Mouse (Mus musculus): ENCODE data around the gene Opcml.

Opcml gene

GRCm38 (mm10) chr9:28012664-28013063 is 222.1 kb downstream of the Opcml start:
- DNase-seq: no peak

DNA sequence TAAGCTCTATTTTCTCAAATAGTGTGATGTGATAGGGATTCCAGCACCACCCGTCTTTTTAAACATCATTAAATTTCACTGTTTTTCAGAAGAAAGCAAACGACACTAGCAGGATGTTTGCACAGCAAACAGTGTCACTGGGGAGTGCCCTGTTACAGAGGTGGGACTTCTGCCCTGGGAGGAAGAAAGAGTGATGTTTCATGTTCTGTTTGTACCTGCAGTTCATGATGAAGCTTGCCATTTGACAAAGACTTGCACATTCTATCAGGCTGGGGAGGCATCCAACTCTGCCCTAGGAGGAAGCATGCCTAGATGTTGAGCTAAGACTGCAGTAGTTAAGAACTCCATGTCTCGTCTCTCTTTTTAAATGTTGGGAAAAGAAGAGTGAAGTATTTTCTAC is 222.6 kb downstream of the Opcml start:
- DNase-seq: no peak

GRCm38 (mm10) chr9:28028156-28028555 is 237.6 kb downstream of the Opcml start:
- no peak for DNase-seq

- no peak for DNase-seq
Measured at GRCm38 (mm10) chr9:28028788-28029393, 238.3 kb downstream of the Opcml start.

GRCm38 (mm10) chr9:28049157-28049556 is 258.6 kb downstream of the Opcml start:
- DNase-seq: no peak

DNA sequence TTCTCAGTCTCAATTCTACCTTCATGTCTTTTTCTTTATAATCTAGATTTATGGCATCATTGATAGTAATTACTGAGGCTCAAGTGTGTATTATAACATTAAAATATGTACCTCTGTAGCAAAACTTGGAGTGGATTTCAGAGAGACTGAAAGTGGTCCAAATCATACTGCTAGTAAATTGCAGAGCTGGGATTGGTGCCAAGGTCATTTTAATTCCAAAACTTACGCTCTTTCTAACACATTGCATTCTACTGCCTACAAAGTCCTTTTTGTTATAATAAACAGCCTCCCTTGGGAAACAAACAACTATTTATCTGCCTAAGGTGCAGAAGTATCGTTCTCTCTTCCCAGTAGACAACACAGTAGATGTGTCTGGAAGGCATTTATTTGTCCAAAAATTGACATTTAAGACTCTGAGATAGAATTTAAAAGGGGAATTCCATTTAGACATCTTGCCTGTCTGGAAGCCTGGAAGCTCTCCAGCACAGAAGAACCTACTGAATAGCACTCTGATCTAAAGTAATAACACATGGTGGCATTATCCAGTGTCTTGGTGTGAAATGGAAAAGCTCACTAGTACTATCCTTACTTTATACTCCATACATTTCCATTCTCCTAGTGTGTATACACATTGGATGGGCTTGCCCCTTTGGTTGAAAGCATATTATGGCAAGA is 266.7 kb downstream of the Opcml start:
- DNase-seq: no peak

- DNase-seq: no peak
Measured at GRCm38 (mm10) chr9:28065126-28065525, 274.6 kb downstream of the Opcml start.

- DNase-seq: no peak
Measured at GRCm38 (mm10) chr9:28080694-28081093, 290.1 kb downstream of the Opcml start.

DNA sequence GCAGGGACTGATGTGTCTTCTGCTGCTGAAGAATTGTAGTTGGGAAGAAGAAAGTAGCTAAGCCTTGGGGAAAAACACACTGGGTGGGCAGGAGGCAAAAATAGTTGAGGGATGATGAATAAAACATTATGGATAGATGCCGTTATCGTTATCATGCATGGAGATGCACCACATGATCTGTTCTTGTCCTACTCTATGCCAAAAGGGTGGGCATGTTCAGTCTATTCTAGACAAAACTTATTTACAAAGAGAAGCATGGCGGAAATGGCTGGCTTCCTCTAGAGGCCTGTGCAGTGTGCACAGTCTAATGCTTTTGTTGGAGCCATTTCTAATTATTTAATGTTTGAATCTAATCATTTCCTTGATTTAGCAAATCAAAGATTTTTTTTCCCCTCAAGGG is 293.2 kb downstream of the Opcml start:
- no peak for DNase-seq

DNA sequence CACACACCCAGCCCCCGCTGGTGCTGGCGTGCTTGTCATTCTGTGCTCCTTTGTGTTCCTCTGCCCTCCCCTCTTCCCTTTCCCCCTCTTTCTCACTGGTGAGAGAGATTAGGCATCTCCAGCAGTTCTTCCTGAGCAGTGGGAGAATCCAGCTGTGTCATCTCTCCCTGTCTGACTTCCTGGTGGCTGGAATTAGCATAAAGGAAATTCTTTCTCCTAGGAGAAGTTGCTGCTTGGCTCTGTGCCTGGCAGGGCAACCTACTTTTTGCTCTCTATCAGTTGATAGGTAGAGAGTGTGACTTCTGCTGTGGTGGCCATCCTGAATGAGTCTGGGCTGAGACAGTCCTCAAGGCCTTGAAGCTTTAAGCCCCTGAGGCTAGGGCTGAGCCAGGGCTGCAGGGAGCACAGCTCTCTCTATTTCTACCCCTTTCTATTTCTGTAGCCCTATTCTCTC is 293.7 kb downstream of the Opcml start:
- peak; percentile 11 for DNase-seq

GRCm38 (mm10) chr9:28091395-28091794 is 300.8 kb downstream of the Opcml start:
- DNase-seq: no peak

DNA sequence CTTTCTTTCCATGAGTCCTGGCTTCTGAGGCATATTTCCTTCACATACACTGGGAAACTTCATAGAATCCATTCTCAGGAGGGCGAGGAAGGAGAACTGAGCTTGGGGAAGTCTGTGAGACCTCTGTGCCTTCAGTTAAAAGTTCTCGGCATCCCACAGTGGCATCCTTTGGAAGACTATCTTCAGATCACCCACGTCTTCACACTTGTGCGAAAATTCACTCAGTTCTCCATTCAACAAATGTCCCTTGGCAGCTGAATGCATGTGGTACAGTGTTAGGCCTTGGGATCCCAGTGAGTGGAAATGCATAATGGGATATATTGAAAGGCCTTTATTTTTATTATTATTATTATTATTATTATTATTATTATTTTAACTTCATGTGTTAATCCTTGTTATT is 304.1 kb downstream of the Opcml start:
- no peak for DNase-seq

DNA sequence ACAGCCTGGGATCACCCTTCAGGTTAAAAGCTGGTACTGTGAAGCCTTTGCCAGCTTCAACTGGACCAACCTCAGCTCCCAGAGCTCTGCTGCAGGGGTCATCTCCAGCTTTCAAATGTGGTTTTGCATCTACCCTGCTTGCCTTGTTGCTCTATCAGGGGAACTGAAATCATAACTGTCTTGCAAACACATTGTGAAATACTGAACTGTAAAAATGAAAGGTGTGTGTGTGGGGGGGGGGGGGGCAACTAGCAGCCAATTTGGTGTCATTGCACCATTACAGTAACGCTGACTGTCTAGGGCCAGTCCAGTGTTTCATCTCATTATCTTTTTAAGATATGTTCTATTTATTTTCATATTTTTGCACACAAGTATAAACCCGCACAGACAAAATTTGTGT is 305.6 kb downstream of the Opcml start:
- no peak for DNase-seq

DNA sequence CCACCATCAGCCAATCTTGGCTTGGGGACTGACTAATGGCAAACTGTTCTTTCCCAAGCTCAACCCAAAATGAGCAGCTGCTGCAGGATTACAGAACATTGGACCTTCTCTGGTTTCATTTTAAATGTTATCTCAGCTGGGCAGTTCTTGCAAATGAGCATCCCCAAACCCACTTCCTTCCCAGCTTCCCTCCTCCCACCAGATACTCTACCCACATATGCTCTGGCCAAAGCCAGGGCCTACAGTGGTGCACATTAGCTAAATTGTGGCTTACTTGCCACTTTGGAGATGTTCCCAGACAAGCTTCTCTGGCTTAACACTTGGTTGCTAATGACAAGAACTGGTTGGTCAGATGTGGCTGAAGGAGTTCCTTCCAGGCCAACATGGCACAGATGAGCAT is 311.4 kb downstream of the Opcml start:
- no peak for DNase-seq

DNA sequence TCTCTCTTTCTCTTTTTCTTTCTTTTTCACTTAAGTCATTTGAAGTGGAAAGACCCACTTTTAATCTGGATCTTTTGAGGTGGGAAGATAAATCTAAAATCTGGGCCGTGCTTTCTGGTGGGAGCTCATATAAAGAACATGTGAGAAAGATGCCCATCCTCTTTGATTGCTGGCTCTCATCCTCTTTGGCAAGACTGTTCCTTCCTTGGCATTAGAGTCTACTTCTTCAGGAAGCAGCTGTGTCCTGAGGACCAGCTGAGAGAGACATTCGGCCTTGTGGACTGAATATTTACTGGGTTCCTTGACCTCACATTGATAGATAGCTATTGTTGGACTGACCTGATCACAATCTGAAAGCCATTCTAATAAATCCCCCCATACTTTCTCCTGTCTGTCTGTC is 331.3 kb downstream of the Opcml start:
- no peak for DNase-seq

GRCm38 (mm10) chr9:28128735-28129134 is 338.2 kb downstream of the Opcml start:
- DNase-seq: no peak

GRCm38 (mm10) chr9:28131521-28131920 is 340.9 kb downstream of the Opcml start:
- DNase-seq: no peak

DNA sequence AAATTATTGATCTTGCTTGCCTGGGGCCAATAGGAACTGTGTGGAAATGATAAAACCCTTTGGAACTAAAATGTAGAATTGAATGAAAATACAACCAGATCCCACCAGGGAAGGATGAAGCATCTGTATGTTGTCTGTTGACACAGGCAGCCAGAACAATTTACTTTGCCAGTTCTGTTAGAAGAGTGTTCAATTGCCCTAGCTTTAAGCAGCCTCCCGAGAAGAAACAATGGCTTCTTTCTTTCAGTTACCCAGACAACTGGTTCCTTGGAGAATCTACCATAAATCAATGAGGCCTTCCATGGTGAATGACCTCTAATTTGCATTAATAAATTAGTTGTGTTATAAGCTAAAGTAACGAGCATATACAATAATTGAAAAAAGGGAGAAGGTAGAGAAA is 346.0 kb downstream of the Opcml start:
- no peak for DNase-seq

DNA sequence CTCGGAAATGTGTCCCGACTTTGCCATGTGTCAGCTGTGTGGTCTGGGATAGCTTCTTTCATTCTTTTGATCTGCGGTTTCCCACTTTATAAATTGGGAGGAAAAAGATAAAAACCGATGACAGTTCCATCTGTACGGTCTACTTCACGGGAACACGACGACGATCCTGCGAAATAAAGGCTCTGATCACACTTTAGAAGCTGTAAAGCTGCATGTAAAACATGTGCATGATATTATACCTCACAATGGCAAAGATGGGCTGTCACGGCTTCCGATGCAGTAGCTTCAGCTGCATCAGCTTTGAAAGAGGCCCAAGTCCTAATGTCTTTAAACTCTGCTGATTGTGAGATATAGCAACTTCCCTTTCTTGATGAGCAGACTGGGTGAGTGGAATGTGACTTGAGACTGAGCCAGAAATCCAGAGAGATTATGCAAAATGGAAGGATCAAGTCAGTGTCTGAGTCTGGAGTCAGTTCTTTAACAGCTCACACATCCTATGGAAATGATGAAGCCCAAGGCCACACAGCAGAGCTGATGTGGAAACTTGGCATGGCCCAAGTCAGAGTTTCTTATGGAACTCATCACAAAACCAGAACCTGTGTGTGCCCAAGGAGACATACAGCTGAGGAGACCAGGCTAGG is 349.5 kb downstream of the Opcml start:
- no peak for DNase-seq

DNA sequence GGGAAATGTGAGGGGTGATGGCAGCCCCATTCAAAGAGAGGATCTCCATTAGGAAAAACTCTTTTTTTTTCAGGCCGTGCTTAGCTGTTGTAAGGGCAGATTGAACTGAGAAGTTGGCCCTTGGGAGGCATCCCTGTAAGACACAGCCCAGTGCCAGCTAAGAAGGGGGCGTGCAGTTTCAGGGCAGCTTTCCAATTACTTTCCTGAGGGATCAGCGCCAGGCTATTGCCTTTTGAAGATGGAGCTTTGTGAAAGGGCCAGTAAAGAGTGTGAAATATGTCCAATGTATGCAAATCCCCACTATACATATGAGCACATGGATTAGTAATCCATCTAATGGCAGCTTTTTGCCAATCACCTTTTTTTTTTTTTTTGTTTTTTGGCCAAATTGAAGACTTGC is 358.9 kb downstream of the Opcml start:
- DNase-seq: no peak

- DNase-seq: no peak
Measured at GRCm38 (mm10) chr9:28153748-28154147, 363.2 kb downstream of the Opcml start.

DNA sequence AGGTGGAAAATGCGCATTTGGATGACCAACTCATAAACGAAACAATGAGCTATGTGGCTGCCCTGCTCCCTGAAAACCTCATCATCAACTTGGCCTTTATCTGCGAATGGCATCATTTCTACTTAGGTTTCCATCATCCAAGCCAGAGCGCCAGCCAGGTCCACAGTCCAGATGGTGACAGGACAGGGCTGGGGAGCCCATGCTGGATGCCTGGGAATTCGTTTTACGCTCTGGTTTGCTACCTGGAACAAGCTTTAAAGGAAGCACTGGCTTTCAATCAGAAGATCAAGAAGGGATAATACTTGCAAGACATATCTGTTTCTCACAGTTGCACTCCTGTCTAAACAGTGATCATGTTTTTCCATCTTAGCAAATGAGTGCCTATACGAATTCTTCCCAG is 366.5 kb downstream of the Opcml start:
- no peak for DNase-seq

- DNase-seq: no peak
Measured at GRCm38 (mm10) chr9:28160953-28161352, 370.4 kb downstream of the Opcml start.

DNA sequence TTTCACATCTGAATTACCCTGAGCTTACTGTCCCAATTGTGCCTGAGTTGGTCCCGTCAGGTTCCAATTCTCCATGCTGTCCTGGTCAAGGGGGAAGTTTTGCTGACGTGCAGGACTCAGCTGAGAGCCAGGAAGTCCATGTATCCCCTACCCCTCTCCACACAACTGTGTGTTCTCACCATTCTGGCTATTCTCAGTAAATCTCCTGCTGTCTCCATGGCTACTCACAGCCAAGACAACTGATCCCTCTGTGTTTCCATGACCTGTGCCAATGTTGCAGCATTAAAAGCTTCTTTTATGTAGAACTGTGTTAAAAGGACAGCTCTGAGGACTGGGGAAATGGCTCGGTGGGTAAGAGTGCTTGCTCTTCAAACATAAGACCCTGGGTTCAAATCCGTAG is 373.4 kb downstream of the Opcml start:
- DNase-seq: no peak

Data from right cerebral cortex, postnatal 4 days (tissue).